8 mouse cellular contexts compared by ENCODE assay signal in the genomic region with DNA sequence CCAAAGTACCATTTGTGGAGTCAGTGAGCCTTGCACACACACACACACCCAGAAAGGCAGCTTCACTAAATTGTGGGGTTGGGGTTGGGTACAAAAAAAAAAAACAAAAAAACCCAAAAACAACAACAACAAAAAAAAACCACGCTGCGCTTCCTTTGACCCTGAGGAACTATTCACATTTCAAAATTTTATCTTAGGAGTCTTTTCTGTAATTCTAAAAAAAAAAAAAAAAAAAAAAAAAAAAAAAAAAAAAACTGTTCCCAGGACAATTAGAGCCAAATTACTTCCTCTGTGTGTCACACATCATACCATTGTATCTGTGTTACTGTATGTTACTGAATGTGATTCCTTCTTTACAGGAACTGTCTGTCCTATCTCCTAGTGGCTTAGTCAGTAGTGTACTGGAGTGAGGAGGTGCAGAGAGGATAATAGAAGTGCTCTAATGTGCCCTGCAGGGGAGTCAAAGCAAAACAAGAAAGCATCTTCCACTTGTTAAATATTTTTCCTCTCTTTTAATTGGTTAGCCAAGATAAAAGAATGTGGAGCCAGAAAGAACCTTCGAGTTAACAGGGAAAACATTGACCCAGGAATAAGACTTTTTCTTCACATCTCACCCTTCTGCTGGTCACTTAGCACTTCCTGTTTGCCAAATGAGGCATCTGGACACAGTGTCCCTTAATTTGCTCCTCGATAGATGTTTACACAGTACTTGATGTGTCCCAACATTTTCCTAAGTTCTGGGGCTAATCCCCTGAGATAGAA. TPM values are rescaled to one million over a fixed set of nuclear protein-coding genes. Genes with fewer than 3 reads are reported as not detected.
DNase-seq lines count a peak whose midpoint lies in the region; ATAC-seq and TF ChIP-seq lines count a peak whose summit lies in the region.

No protein-coding gene starts in this region.

- ATAC-seq in kidney, embryonic 15.5 days (replicated peaks; ENCODE audit: low FRiP score) = no peak
- no peak for ATAC-seq in hindbrain, embryonic 11.5 days (ENCODE audit: low FRiP score)

- peaks cover 27% of the 10 kb centered on the region for H3K4me1 ChIP-seq in kidney, embryonic 15.5 days
- H3K4me1 ChIP-seq in bone marrow macrophage, adult 2 months (ENCODE audit: control insufficient read depth, insufficient read depth, low read length) = peaks cover 22% of the 10 kb centered on the region
- 0 out of 2 replicates have a peak, but pooled peaks cover 5% of the 10 kb centered on the region for H3K4me1 ChIP-seq in hindbrain, embryonic 11.5 days (replicated peaks; ENCODE audit: control insufficient read depth, insufficient read depth, low read length)

- DNase-seq in kidney, postnatal 10 days = no peak
- no peak for DNase-seq in hindbrain, embryonic 11.5 days (ENCODE audit: low spot score)
- no peak for DNase-seq in ovary, postnatal 36 days (ENCODE audit: low spot score)
- no peak for DNase-seq in thymus, postnatal 36 days
- no peak for DNase-seq in natural killer cell, adult 2 months (ENCODE audit: low spot score in 2 of 2)

- no peaks in the 10 kb centered on the region for H3K27me3 ChIP-seq in kidney, embryonic 15.5 days
- no peaks in the 10 kb centered on the region for H3K27me3 ChIP-seq in hindbrain, embryonic 11.5 days (ENCODE audit: control insufficient read depth, insufficient read depth, low read length)

- TF ChIP-seq CTCF in bone marrow macrophage, adult 2 months (IDR thresholded peaks at IDR 0.05; ENCODE audit: low read depth, low read length) = no peak

- peaks cover 5% of the 10 kb centered on the region; the same call in 1 of the 2 replicates for H3K36me3 ChIP-seq in kidney, embryonic 15.5 days
- H3K36me3 ChIP-seq in hindbrain, embryonic 11.5 days (ENCODE audit: control insufficient read depth, insufficient read depth, low read length) = no peaks in the 10 kb centered on the region
- H3K36me3 ChIP-seq in macrophage (ENCODE audit: inconsistent target) = no peaks in the 10 kb centered on the region

- H3K4me3 ChIP-seq in kidney, embryonic 15.5 days (replicated peaks) = peak overlapping the region; percentile 97
- peak overlapping the region; percentile 99 for H3K4me3 ChIP-seq in bone marrow macrophage, adult 2 months (ENCODE audit: insufficient read depth, low read length)
- H3K4me3 ChIP-seq in hindbrain, embryonic 11.5 days (ENCODE audit: low read depth, low read length) = peak overlapping the region; percentile 97
- H3K4me3 ChIP-seq in macrophage (ENCODE audit: inconsistent target) = peak overlapping the region; percentile 77

- no peaks in the 10 kb centered on the region for H3K9me3 ChIP-seq in kidney, embryonic 15.5 days (replicated peaks)
- H3K9me3 ChIP-seq in hindbrain, embryonic 11.5 days (ENCODE audit: control insufficient read depth, low read length) = no peaks in the 10 kb centered on the region

- peak overlapping the region; percentile 73 for H3K4me2 ChIP-seq in kidney, embryonic 15.5 days
- peak overlapping the region; percentile 82 for H3K4me2 ChIP-seq in hindbrain, embryonic 11.5 days (replicated peaks; ENCODE audit: low read depth, low read length)

- H3K9ac ChIP-seq in kidney, embryonic 15.5 days = peak overlapping the region; percentile 97
- H3K9ac ChIP-seq in hindbrain, embryonic 11.5 days (ENCODE audit: low read depth, low read length) = peak overlapping the region; percentile 94

- peaks cover 59% of the 10 kb centered on the region for H3K79me2 ChIP-seq in macrophage (ENCODE audit: inconsistent target)

- TF ChIP-seq POLR2A in bone marrow macrophage, adult 2 months (IDR thresholded peaks at IDR 0.05; ENCODE audit: borderline replicate concordance, low read depth, low read length) = no peak

- 18% methylated on average over 4 of the region's 4 CpGs for WGBS in kidney, embryonic 15.5 days
- 45% methylated on average over 4 of the region's 4 CpGs for WGBS in hindbrain, embryonic 11.5 days
- WGBS in macrophage (ENCODE audit: missing documents) = 26% methylated on average over 2 of the region's 4 CpGs

- H3K27ac ChIP-seq in kidney, embryonic 15.5 days = peak overlapping the region; percentile 99
- peak overlapping the region; percentile 78 for H3K27ac ChIP-seq in bone marrow macrophage, adult 2 months (ENCODE audit: insufficient read depth, low read depth, low read length)
- H3K27ac ChIP-seq in hindbrain, embryonic 11.5 days (ENCODE audit: low read depth, low read length) = peak overlapping the region; percentile 99
- peak overlapping the region; percentile 61 for H3K27ac ChIP-seq in macrophage

RNA-seq across cellular contexts. Expression of a gene that starts 1.5 kb away (rescaled TPM):
- polyA plus RNA-seq in kidney, embryonic 15.5 days (2015; fragmentation: Nextera tagmentation; extraction: Ambion mirVana) = 65.6 TPM in 2 replicates
- polyA plus RNA-seq in bone marrow macrophage, adult 2 months (2012; ENCODE audit: insufficient read depth, insufficient read length, missing spikeins) = 33.7 and 35.4 TPM in 2 replicates
- polyA plus RNA-seq in hindbrain, embryonic 11.5 days (2014; fragmentation: Nextera tagmentation; extraction: Ambion mirVana) = 55.8 and 63.8 TPM in 2 replicates
- 10 to 100 TPM; 16.9 to 66.1 (median 33.3) TPM for total RNA-seq in macrophage (2018; cell fraction: chromatin; rRNA removed)
- total RNA-seq in macrophage (2018; cell fraction: cytosol; rRNA removed) = 100 to 1,000 TPM in 1 of 26 experiments, 10 to 100 TPM in 25; 54.5 to 100 (median 70.5) TPM
- 100 to 1,000 TPM in 4 of 26 experiments, 10 to 100 TPM in 22; 50.7 to 142 (median 73.4) TPM for total RNA-seq in macrophage (2018; cell fraction: nucleus; rRNA removed)
- polyA plus RNA-seq in macrophage (2018) = 18.6 to 33.5 TPM (median 22.0 TPM) in 3 replicates

RNA-seq across cellular contexts. Expression of a gene that starts 8.7 kb away (rescaled TPM):
- 0.19 and 0.42 TPM in 2 replicates for polyA plus RNA-seq in kidney, embryonic 15.5 days (2015; fragmentation: Nextera tagmentation; extraction: Ambion mirVana)
- not detected in 2 replicates for polyA plus RNA-seq in bone marrow macrophage, adult 2 months (2012; ENCODE audit: insufficient read depth, insufficient read length, missing spikeins)
- 0.26 TPM in 1 of 2 replicates, not detected in the other for polyA plus RNA-seq in hindbrain, embryonic 11.5 days (2014; fragmentation: Nextera tagmentation; extraction: Ambion mirVana)
- not detected for total RNA-seq in macrophage (2018; cell fraction: chromatin; rRNA removed)
- total RNA-seq in macrophage (2018; cell fraction: cytosol; rRNA removed) = under 1 TPM in 1 of 26 experiments, not detected in 25; 0.09 TPM
- under 1 TPM in 1 of 26 experiments, not detected in 25; 0.62 TPM for total RNA-seq in macrophage (2018; cell fraction: nucleus; rRNA removed)
- polyA plus RNA-seq in macrophage (2018) = not detected in 3 replicates

RNA-seq across cellular contexts. Expression of a gene that starts 46.6 kb away (rescaled TPM):
- 0.86 and 1.2 TPM in 2 replicates for polyA plus RNA-seq in kidney, embryonic 15.5 days (2015; fragmentation: Nextera tagmentation; extraction: Ambion mirVana)
- polyA plus RNA-seq in bone marrow macrophage, adult 2 months (2012; ENCODE audit: insufficient read depth, insufficient read length, missing spikeins) = not detected in 2 replicates
- 4.0 and 4.8 TPM in 2 replicates for polyA plus RNA-seq in hindbrain, embryonic 11.5 days (2014; fragmentation: Nextera tagmentation; extraction: Ambion mirVana)
- total RNA-seq in macrophage (2018; cell fraction: chromatin; rRNA removed) = under 1 TPM in 10 of 26 experiments, not detected in 16; 0.13 to 0.44 (median 0.22) TPM
- total RNA-seq in macrophage (2018; cell fraction: cytosol; rRNA removed) = under 1 TPM in 6 of 26 experiments, not detected in 20; 0.03 to 0.06 (median 0.04) TPM
- under 1 TPM in 10 of 26 experiments, not detected in 16; 0.06 to 0.66 (median 0.12) TPM for total RNA-seq in macrophage (2018; cell fraction: nucleus; rRNA removed)
- polyA plus RNA-seq in macrophage (2018) = not detected in 3 replicates
